Mouse (Mus musculus): ENCODE results near the gene Depdc7. TPM values are rescaled to one million over a fixed set of nuclear protein-coding genes. Genes with fewer than 3 reads are reported as not detected.
A peak's percentile ranks its signal among the peaks of the same experiment; 100 is the strongest.

The Depdc7 gene
- polyA plus RNA-seq, 1 experiment from 2014 or later, result 4.1 TPM

DNA sequence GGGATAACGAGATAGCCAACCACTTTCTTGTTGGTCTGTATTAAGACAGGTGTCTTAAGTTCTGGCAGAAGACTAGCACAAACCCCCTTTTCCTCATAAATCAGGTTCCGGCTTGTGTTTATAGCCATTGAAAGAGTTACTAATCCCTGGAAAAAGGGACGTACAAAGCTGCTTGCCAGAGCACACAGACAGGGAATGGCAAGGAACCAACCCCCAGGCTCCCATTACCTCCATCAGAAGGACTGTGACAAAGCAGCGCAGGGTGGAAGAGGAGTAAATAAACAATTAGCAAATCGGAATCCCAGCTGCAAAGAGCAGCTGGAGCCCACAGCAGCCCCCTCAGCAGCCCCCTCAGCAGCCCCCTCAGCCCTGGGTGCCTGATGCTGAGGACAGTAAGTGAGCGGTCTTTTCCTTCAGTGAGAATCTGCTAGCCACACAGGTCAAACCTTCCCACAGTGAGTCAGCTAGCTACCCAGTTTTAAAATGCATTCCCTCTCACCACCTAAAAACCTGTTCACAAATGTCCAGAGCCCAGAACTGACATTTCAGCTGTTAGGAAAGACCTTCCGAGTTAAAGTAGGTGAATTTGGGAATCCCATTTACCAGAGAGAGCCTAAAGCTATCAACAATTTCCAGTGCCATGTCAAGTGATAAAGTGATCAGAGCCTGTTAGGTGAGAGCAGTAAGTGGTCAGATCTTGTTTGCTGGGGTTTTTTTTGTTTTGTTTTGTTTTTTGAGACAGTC, 1.5 kb downstream of the Depdc7 start:
- 29% methylated on average over 7 of the region's 7 CpGs for WGBS
- H3K9ac ChIP-seq, result no peak overlapping the region
- no peak for ATAC-seq (ENCODE audit: insufficient number of reproducible peaks, insufficient read depth, low FRiP score, low TSS enrichment, low read depth)
- peaks cover 12% of the 10 kb centered on the region for H3K4me1 ChIP-seq
- H3K4me2 ChIP-seq, result 0 out of 2 replicates have a peak overlapping the region, but pooled peaks have one; percentile 92
- no peak overlapping the region for H3K27ac ChIP-seq
- peaks cover 33% of the 10 kb centered on the region for H3K27me3 ChIP-seq
- no peak overlapping the region for H3K4me3 ChIP-seq
- H3K9me3 ChIP-seq, result no peaks in the 10 kb centered on the region
- H3K36me3 ChIP-seq, result no peaks in the 10 kb centered on the region

DNA sequence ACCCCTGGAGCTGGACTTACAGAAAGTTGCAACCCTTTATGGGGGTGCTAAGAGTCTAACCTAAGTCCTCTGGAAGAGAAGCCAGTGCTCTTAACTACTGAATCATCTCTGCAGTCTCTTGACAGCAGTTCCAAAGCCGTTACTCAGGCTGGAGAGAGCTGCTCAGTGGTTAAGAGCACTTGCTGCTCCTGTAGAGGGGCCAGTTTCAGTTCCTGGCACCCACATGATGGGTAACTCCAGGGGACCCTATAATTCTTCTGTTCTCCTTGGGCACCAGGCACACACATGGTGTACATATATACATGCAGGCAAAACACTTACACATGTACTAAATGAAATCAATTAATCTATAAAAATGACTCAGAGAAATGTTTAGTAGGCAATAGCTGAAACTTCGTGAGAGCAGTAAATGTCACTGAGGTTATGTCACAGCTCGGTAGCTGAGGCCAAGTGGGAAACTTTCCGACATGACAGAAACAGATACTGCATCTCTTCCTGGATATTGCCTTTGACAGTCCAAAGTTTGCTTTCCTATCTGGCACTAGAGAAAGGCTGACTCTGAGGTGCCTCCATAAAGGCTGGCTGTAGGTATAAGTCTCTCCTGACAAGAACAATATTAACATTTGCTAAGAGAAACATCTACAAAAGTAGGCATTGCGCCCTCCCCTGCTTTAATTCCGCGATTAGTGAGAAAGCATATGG, 2.3 kb downstream of the Depdc7 start:
- Histone ChIP-seq H3K4me3 (no peak overlapping the region), H3K27ac (no peak overlapping the region), H3K9me3 (no peaks in the 10 kb centered on the region), H3K4me1 (peaks cover 12% of the 10 kb centered on the region), H3K9ac (no peak overlapping the region), H3K36me3 (no peaks in the 10 kb centered on the region), H3K4me2 (no peak overlapping the region), H3K27me3 (peaks cover 33% of the 10 kb centered on the region)
- 48% methylated on average over 7 of the region's 7 CpGs for WGBS
- no peak for ATAC-seq (ENCODE audit: insufficient number of reproducible peaks, insufficient read depth, low FRiP score, low TSS enrichment, low read depth)

DNA sequence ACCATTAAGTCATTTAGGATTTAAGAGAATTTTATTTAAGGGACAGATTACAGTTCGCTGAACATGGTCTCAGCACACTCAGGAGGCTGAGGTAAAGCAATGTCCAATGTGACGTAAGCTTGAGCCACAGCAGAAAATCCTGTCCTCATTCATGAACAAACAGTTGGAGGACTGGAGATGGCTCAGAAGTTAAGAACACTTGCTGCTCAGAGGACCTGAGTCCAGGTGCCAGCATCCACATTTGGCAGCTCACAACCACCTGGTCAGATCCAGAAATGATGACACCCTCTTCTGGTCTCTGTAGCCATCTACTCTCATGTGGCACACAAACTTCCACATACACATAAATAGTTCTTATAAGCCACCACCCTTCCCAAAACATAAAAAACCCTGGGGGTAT, 3.0 kb downstream of the Depdc7 start:
- H3K27ac ChIP-seq, result no peak overlapping the region
- no peaks in the 10 kb centered on the region for H3K9me3 ChIP-seq
- 93% methylated on average over 2 of the region's 2 CpGs for WGBS
- no peaks in the 10 kb centered on the region for H3K36me3 ChIP-seq
- no peak overlapping the region for H3K4me3 ChIP-seq
- peaks cover 33% of the 10 kb centered on the region for H3K27me3 ChIP-seq
- H3K4me2 ChIP-seq, result no peak overlapping the region
- peaks cover 12% of the 10 kb centered on the region for H3K4me1 ChIP-seq
- no peak for ATAC-seq (ENCODE audit: insufficient number of reproducible peaks, insufficient read depth, low FRiP score, low TSS enrichment, low read depth)
- no peak overlapping the region for H3K9ac ChIP-seq

DNA sequence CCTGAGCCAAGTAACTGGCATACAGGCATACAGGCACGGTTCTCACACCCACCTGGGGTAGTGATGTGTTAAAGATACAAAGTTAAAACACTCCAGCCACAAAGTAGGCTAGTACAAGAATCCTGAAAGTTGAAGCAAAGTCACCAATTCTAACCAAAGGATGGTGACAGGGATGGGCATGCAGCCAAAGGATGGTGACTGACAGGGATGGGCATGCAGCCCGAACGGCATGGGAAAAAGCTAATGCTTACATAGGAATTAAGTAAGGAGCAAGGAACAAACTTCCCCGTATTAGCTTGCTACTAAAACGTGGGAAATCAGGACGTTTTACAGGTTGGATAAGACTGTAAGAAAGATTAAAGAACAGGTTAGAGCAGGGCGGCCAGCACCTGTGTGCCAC, 6.4 kb downstream of the Depdc7 start:
- Histone ChIP-seq H3K27ac (no peak overlapping the region), H3K36me3 (no peaks in the 10 kb centered on the region), H3K4me2 (no peak overlapping the region), H3K4me1 (peaks cover 5% of the 10 kb centered on the region), H3K4me3 (no peak overlapping the region), H3K9me3 (no peaks in the 10 kb centered on the region), H3K27me3 (peaks cover 17% of the 10 kb centered on the region), H3K9ac (no peak overlapping the region)
- 63% methylated on average over 7 of the region's 7 CpGs for WGBS
- ATAC-seq (ENCODE audit: insufficient number of reproducible peaks, insufficient read depth, low FRiP score, low TSS enrichment, low read depth), result no peak

DNA sequence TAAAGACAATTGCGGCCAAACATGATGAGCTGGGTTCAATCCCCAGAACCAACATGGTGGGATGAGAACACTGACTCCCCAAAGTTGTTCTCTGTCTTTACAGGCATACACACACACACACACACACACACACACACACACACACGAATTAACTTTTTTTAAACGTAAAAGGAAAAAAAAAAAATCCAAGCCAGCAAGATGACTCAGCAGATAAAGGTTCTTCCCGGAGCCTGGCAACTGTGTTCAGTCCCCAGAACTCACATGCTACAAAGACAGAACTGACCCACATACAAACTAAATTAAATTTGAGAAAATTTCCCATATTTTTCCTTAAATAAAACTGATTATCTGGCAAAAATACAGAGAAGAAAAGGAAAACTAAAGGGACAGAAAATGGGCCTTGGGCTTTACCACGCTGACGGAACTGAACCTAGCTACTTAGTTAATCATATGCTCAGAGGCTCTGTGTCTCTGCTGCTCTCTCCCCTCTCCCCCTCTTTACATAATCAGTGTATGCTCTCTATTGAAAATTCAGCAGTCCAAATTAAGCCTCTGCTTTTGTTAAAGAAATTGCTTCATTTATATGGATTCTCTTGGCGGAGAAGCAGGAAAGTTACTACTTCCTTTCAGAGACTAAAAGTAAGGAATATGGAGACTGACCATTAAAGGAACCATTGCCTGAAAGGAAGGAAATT, 10.0 kb downstream of the Depdc7 start:
- H3K9ac ChIP-seq, result no peak overlapping the region
- H3K4me3 ChIP-seq, result no peak overlapping the region
- WGBS, result 75% methylated on average over 7 of the region's 7 CpGs
- no peaks in the 10 kb centered on the region for H3K4me1 ChIP-seq
- H3K9me3 ChIP-seq, result no peaks in the 10 kb centered on the region
- H3K4me2 ChIP-seq, result no peak overlapping the region
- no peak for ATAC-seq (ENCODE audit: insufficient number of reproducible peaks, insufficient read depth, low FRiP score, low TSS enrichment, low read depth)
- no peaks in the 10 kb centered on the region for H3K36me3 ChIP-seq
- H3K27me3 ChIP-seq, result no peaks in the 10 kb centered on the region
- H3K27ac ChIP-seq, result no peak overlapping the region

DNA sequence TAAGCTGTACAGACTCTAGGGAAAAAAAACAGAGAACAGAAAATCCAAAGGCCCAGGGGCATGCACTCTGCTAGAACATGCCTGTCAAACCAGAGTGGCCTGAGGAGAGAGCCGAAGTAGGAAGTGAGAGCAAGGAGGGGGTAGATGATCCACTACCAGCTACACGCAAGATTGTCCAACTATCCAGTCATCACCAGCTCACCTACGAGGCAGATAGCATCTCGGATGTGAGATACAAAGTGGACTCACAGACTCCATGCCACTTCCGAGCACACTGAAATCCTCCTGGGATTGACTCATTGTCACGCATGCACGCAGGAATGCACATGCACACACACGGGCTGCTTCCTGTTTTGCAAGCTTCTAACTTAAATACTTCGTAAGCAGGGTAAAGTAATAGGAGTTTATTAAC, 10.6 kb downstream of the Depdc7 start:
- no peaks in the 10 kb centered on the region for H3K36me3 ChIP-seq
- ATAC-seq (ENCODE audit: insufficient number of reproducible peaks, insufficient read depth, low FRiP score, low TSS enrichment, low read depth), result no peak
- H3K9ac ChIP-seq, result no peak overlapping the region
- no peak overlapping the region for H3K27ac ChIP-seq
- WGBS, result 75% methylated on average over 9 of the region's 9 CpGs
- H3K4me2 ChIP-seq, result no peak overlapping the region
- H3K27me3 ChIP-seq, result no peaks in the 10 kb centered on the region
- no peaks in the 10 kb centered on the region for H3K9me3 ChIP-seq
- H3K4me3 ChIP-seq, result no peak overlapping the region
- no peaks in the 10 kb centered on the region for H3K4me1 ChIP-seq

DNA sequence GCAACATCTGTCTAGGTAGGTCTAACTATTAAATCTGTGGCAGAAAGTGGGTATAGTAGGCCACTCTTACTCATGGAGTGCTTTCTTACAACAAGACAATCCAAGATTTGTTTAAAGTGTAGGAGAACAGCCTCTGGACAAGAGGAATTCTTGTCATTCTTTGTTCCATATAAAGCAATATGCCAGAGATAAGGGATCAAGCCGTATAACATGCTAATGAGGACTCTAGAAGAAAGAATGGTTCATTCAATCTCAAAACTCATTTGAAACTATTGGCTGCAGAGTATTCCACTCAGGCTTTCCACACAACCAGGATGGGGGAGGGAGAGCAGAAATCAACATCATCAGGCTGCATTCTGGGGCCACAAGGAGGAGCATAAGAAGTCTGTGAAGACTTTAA, 15.3 kb downstream of the Depdc7 start:
- H3K4me1 ChIP-seq, result no peaks in the 10 kb centered on the region
- H3K9me3 ChIP-seq, result no peaks in the 10 kb centered on the region
- no peaks in the 10 kb centered on the region for H3K27me3 ChIP-seq
- H3K4me2 ChIP-seq, result no peak overlapping the region
- H3K9ac ChIP-seq, result no peak overlapping the region
- H3K4me3 ChIP-seq, result no peak overlapping the region
- H3K27ac ChIP-seq, result no peak overlapping the region
- no peak for ATAC-seq (ENCODE audit: insufficient number of reproducible peaks, insufficient read depth, low FRiP score, low TSS enrichment, low read depth)
- 72% methylated on average over 1 of the region's 1 CpGs for WGBS
- no peaks in the 10 kb centered on the region for H3K36me3 ChIP-seq

DNA sequence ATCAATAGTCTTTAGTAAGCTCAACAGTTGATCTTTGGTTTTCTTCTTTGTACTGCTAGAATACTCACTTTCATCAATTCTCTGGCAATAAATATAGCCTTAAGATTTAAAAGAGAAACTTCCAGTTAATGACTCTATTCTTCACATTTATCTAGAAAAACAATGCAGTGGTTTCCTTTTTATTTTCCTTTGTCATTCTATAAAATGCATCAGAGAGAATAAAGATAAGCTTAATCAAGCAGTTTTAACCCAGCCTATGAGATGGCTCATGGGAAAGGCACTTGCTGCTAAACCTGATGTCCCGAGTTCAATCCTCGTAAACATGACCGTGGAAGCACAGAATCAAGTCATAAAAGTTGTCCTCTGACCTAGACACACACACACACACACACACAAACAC, 20.7 kb downstream of the Depdc7 start:
- Histone ChIP-seq H3K36me3 (no peaks in the 10 kb centered on the region), H3K9ac (no peak overlapping the region), H3K4me3 (no peak overlapping the region), H3K4me2 (no peak overlapping the region), H3K27ac (no peak overlapping the region), H3K9me3 (no peaks in the 10 kb centered on the region), H3K27me3 (no peaks in the 10 kb centered on the region), H3K4me1 (no peaks in the 10 kb centered on the region)
- 85% methylated on average over 3 of the region's 3 CpGs for WGBS
- ATAC-seq (ENCODE audit: insufficient number of reproducible peaks, insufficient read depth, low FRiP score, low TSS enrichment, low read depth), result no peak

DNA sequence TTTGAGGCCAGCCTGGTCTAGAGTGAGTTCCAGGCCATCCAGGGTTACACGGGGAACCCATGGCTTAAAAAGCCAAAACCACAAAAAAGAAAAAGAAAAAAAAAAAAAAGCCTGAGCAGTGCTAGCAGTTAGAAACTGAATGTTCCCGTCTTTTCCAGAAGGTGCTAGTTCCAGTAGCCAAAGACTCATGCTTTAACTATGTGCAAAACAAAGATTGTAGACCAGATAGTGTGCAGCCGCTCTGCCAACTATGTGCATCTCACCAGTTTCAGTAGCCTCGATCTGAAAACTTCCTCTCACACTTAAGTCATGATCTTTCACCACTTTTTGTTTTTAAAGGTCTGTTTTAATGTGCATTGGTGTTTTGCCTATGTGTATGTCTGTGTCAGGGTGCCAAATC, 24.9 kb downstream of the Depdc7 start:
- Histone ChIP-seq H3K4me2 (no peak overlapping the region), H3K9ac (no peak overlapping the region), H3K4me3 (no peak overlapping the region), H3K36me3 (no peaks in the 10 kb centered on the region), H3K4me1 (peaks cover 7% of the 10 kb centered on the region; the same call in 1 of the 2 replicates), H3K27ac (no peak overlapping the region), H3K9me3 (no peaks in the 10 kb centered on the region), H3K27me3 (peaks cover 4% of the 10 kb centered on the region; the same call in 1 of the 2 replicates)
- no peak for ATAC-seq (ENCODE audit: insufficient number of reproducible peaks, insufficient read depth, low FRiP score, low TSS enrichment, low read depth)
- WGBS, result 77% methylated on average over 4 of the region's 4 CpGs

DNA sequence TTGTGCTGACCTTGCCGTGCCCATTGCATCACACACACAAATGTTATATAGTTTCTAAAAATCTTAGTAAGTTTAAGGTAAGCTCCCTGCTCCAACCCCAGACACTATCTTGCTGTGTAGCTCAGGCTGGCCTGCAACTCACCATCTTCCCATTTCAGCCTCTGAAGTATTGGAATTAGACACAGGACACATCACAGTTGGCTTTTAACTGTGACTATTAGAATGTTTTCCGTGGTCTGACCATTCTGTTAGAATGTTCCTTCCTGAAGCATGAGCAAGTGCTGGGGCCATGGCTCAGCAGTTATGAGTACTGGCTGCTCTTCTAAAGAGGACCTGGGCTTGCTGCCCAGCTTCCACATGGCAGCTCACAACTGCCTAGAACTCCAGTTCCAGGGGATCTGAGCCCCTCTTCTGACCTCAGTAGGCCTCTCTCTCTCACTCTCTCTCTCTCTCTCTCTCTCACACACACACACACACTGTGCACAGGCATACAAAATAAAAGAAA, 25.4 kb downstream of the Depdc7 start:
- no peak overlapping the region for H3K27ac ChIP-seq
- WGBS, result 95% methylated on average over 2 of the region's 2 CpGs
- no peak for ATAC-seq (ENCODE audit: insufficient number of reproducible peaks, insufficient read depth, low FRiP score, low TSS enrichment, low read depth)

DNA sequence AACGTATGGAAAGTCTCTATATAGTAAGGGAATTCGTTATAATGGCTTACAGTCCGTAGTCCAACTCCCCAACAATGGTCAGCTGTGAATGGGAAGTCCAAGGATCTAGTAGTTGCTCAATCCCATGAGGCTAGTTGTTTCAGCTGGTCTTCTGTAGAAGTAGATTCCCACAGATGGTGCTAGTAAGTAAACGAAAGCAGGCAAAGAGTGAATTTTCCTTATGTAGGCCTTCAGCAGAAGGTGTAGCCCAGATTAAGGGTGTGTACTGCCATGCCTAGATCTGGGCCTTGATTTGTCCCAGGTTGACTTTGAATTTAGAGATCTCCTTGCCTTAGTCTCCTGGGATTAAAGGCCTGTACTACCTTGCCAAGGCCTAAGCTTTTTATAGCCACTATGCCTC, 26.4 kb downstream of the Depdc7 start, which contains the start of gene Pin1rt1:
Gene Pin1rt1, minus strand, starts transcription at position 101 of the 400 bp plus-strand sequence.
- no peak for ATAC-seq (ENCODE audit: insufficient number of reproducible peaks, insufficient read depth, low FRiP score, low TSS enrichment, low read depth)
- Histone ChIP-seq H3K36me3 (no peaks in the 10 kb centered on the region), H3K4me1 (peaks cover 10% of the 10 kb centered on the region; the same call in 1 of the 2 replicates), H3K4me3 (no peak within 1 kb of the TSS), H3K27ac (no peak within 1 kb of the TSS), H3K9ac (no peak within 1 kb of the TSS), H3K9me3 (no peaks in the 10 kb centered on the region), H3K27me3 (peaks cover 4% of the 10 kb centered on the region; the same call in 1 of the 2 replicates), H3K4me2 (no peak within 1 kb of the TSS)
- 84% methylated on average over 4 of the region's 4 CpGs for WGBS

More for the DNA sequence above, 25.4 kb downstream of the Depdc7 start:
- Histone ChIP-seq H3K4me1 (peaks cover 9% of the 10 kb centered on the region; the same call in 1 of the 2 replicates), H3K9ac (no peak overlapping the region), H3K27me3 (peaks cover 4% of the 10 kb centered on the region; the same call in 1 of the 2 replicates), H3K9me3 (no peaks in the 10 kb centered on the region), H3K4me2 (no peak overlapping the region), H3K4me3 (no peak overlapping the region), H3K36me3 (no peaks in the 10 kb centered on the region)
